Mouse (Mus musculus): ENCODE measurements around the gene Eif4e2. TPM values are rescaled to one million over a fixed set of nuclear protein-coding genes. Genes with fewer than 3 reads are reported as not detected.
A peak's percentile ranks its signal among the peaks of the same experiment; 100 is the strongest.

Eif4e2 gene
- polyA plus RNA-seq, 1 experiment: 67.2 TPM

DNA sequence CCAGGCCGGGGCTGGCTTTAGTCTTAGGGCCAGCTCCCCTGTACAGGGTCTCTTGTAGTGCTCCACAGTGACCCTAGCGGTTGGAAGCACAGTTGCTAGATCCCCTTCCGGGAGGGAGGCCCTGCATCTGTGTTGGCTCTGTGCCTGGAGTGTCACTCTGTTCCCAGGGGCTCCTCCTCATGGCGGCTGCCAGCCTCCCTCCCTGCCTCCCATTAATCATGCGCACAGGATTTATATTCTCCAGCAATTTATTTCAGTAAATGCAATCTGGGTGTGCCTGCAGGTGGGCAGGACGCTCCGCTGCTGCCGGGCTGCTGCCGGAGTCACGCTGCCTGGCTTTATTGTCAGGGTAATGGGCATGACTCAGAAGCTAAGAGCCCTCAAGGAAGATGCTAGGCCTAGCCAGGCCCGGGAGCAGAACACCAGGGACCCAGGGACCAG, 37.8 kb upstream of the Eif4e2 start:
- no peak overlapping the region for H3K4me3 ChIP-seq (replicated peaks; ENCODE audit: control insufficient read depth, low read depth, low read length)
- H3K4me1 ChIP-seq (ENCODE audit: control insufficient read depth, insufficient read depth, low read length): no peaks in the 10 kb centered on the region
- WGBS: 26% methylated on average over 11 of the region's 11 CpGs
- H3K27ac ChIP-seq (ENCODE audit: control insufficient read depth, insufficient read depth, low read depth, low read length, poor library complexity): no peak overlapping the region
- no peak; the same call in 1 of the 2 replicates for TF ChIP-seq CTCF (IDR thresholded peaks at IDR 0.05; ENCODE audit: control insufficient read depth, insufficient read depth, low read length)
- TF ChIP-seq POLR2A (IDR thresholded peaks at IDR 0.05; ENCODE audit: borderline replicate concordance, control insufficient read depth, low read depth, low read length): no peak

DNA sequence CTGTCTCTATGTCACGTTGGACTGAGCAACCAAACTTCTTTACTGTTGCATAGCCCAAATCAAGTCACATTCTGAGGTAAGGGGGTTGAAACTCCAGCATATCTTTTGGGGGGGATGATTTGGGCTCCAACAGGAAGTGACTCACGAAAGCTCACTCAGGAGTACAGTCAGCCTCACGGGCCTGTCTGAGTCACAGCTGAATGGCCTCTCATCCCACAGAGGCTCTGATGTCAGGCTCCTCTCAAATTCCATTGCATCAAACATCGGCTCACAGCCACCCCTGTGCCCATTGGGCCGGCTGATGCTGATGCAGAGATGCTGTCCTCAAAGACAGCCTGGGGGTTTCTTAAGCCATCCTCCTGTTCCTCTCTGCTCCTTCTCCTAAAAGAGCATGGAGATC, 32.8 kb upstream of the Eif4e2 start:
- TF ChIP-seq CTCF (IDR thresholded peaks at IDR 0.05; ENCODE audit: control insufficient read depth, insufficient read depth, low read length) (no peak), POLR2A (IDR thresholded peaks at IDR 0.05; ENCODE audit: borderline replicate concordance, control insufficient read depth, low read depth, low read length) (no peak)
- no peaks in the 10 kb centered on the region for H3K4me1 ChIP-seq (ENCODE audit: control insufficient read depth, insufficient read depth, low read length)
- 20% methylated on average over 5 of the region's 5 CpGs for WGBS
- H3K4me3 ChIP-seq (replicated peaks; ENCODE audit: control insufficient read depth, low read depth, low read length): no peak overlapping the region
- no peak overlapping the region for H3K27ac ChIP-seq (ENCODE audit: control insufficient read depth, insufficient read depth, low read depth, low read length, poor library complexity)

DNA sequence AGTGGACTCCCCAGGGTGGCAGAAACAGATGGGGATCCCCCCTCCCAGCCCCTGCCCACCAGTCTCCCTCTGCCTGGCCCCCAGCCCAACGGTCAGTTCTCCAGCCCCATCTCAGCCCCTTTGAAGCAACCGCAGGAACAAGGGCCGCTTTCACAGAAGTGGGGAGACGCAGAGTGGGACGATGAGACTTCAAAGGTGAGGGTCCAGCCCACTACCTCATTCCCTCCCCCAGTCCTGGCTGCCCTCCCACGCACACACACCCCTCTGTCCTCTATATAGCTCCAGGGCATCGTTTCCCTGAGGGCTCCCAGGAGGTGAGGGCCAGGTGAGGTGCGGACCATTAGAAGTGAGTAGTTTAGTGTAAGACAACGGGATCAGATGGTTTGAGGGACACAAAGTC, 30.7 kb upstream of the Eif4e2 start, which contains the start of gene Prss56:
Gene Prss56, plus strand, starts transcription at position 301 of the 400 bp plus-strand sequence.
- no peak within 1 kb of the TSS for H3K27ac ChIP-seq (ENCODE audit: control insufficient read depth, insufficient read depth, low read depth, low read length, poor library complexity)

DNA sequence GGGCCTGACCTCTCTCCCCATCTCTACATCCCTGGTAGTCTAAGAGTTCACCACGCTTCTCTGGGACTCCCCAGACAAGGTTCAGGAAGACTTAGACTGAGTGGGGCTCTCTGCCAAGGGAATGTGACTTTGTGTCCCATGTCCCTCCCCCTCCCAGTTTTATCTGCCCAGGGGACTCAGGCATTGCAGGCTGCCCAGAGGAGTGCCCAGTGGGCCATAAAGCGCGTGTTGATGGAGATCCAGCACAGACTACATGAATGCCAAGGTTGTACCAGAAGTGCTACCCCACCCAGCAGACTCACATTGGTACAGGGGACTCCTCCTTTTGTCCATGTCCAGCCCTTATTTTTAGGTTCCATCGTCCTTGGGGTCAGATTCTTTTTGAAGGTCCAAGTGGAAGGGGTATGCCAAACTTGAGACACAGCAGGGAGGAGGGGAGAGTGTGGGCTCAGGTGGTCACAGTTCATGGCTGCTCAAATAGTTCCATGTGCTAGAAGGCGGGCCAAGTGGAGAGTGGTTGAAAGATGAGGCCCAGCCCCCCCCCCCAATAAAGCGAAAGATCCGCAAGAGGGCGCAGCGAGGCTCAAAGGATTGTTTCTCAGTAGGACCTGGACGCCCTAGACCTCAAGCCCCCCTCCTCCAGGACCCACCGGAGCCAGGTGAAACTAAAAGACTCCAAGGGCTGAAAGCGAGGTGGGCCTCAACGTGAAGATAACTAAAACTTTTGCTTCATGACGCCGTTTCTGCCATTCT, 29.5 kb upstream of the Eif4e2 start:
- H3K27ac ChIP-seq (ENCODE audit: control insufficient read depth, insufficient read depth, low read depth, low read length, poor library complexity): no peak overlapping the region
- WGBS: 34% methylated on average over 15 of the region's 15 CpGs
- H3K4me1 ChIP-seq (ENCODE audit: control insufficient read depth, insufficient read depth, low read length): no peaks in the 10 kb centered on the region
- TF ChIP-seq POLR2A (IDR thresholded peaks at IDR 0.05; ENCODE audit: borderline replicate concordance, control insufficient read depth, low read depth, low read length) (no peak), CTCF (IDR thresholded peaks at IDR 0.05; ENCODE audit: control insufficient read depth, insufficient read depth, low read length) (no peak)
- H3K4me3 ChIP-seq (replicated peaks; ENCODE audit: control insufficient read depth, low read depth, low read length): no peak overlapping the region

More for the DNA sequence above, 30.7 kb upstream of the Eif4e2 start, which contains the start of gene Prss56:
- 72% methylated on average over 9 of the region's 9 CpGs for WGBS
- H3K4me3 ChIP-seq (replicated peaks; ENCODE audit: control insufficient read depth, low read depth, low read length): no peak within 1 kb of the TSS
- H3K4me1 ChIP-seq (ENCODE audit: control insufficient read depth, insufficient read depth, low read length): no peaks in the 10 kb centered on the region
- no peak for TF ChIP-seq CTCF (IDR thresholded peaks at IDR 0.05; ENCODE audit: control insufficient read depth, insufficient read depth, low read length)
- no peak for TF ChIP-seq POLR2A (IDR thresholded peaks at IDR 0.05; ENCODE audit: borderline replicate concordance, control insufficient read depth, low read depth, low read length)

DNA sequence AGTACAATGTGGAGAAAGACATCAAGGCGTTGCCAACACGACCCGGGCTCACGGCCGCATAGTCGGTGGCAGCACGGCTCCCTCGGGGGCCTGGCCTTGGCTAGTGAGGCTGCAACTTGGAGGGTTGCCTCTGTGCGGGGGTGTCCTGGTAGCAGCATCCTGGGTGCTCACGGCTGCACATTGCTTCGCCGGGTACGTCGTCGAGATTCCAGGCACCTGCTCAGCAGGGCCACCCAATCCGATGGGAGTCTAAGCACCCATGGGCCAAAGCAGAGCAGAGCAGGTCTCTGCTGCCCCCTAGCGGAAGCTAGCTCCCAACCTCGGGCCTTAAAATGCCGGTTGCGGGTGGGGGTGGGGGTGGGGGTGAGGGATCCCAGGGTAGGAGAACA, 29.0 kb upstream of the Eif4e2 start:
- Histone ChIP-seq H3K4me1 (ENCODE audit: control insufficient read depth, insufficient read depth, low read length) (no peaks in the 10 kb centered on the region), H3K27ac (ENCODE audit: control insufficient read depth, insufficient read depth, low read depth, low read length, poor library complexity) (no peak overlapping the region), H3K4me3 (replicated peaks; ENCODE audit: control insufficient read depth, low read depth, low read length) (no peak overlapping the region)
- peak; percentile 77 for TF ChIP-seq CTCF (IDR thresholded peaks at IDR 0.05; ENCODE audit: control insufficient read depth, insufficient read depth, low read length)
- TF ChIP-seq POLR2A (IDR thresholded peaks at IDR 0.05; ENCODE audit: borderline replicate concordance, control insufficient read depth, low read depth, low read length): no peak
- 10% methylated on average over 20 of the region's 20 CpGs for WGBS

DNA sequence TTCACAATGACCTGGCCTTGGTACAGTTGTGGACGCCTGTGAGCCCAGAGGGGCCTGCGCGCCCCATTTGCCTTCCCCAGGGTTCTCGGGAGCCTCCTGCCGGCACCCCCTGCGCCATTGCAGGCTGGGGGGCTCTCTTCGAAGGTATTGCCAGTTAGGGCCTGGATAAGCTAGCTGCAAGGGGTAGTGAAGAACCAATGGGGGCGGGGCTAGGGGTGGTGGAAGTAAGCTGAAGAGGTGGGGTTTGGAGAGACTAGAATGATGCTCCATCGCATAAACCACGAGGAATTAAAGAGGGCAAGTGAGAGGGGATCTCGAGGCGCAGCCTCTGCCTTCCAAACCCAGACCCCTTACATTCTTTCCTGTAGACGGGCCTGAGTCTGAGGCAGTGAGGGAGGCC, 28.2 kb upstream of the Eif4e2 start:
- H3K4me3 ChIP-seq (replicated peaks; ENCODE audit: control insufficient read depth, low read depth, low read length): no peak overlapping the region
- 22% methylated on average over 13 of the region's 13 CpGs for WGBS
- TF ChIP-seq POLR2A (IDR thresholded peaks at IDR 0.05; ENCODE audit: borderline replicate concordance, control insufficient read depth, low read depth, low read length) (no peak), CTCF (IDR thresholded peaks at IDR 0.05; ENCODE audit: control insufficient read depth, insufficient read depth, low read length) (no peak)
- no peaks in the 10 kb centered on the region for H3K4me1 ChIP-seq (ENCODE audit: control insufficient read depth, insufficient read depth, low read length)
- no peak overlapping the region for H3K27ac ChIP-seq (ENCODE audit: control insufficient read depth, insufficient read depth, low read depth, low read length, poor library complexity)

DNA sequence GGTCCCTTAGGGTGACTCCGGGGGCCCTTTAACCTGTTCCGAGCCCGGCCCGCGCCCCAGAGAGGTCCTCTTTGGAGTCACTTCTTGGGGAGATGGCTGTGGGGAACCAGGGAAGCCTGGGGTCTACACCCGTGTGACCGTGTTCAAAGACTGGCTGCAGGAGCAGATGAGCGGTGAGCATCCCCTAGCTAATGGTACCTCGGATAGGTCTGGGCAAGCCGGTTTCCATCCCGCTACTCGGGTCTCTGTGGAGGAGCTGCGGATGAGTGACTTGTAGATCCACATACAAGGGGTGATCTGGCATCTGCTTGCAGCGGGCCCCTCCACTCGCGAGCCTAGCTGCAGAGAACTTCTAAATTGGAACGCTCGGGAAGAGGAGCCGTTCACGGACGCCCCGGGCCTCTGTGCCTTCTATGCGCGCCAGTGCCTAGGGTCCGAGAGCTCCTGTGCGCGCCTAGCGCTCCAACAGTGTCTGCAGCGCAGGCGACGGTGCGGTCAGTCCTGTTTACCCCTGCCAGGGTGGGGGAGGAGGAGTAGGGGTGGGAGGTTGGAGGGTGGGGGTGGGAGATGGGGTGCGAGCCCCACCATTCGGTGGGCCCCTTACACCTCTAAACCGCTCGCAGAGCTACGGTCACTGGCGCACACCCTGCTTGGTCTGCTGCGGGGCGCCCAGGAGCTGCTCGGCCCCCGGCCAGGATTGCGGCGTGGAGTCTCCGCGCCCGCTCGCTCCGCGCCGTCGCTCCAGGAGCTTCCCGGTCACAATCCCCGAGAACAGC, 27.3 kb upstream of the Eif4e2 start:
- H3K27ac ChIP-seq (ENCODE audit: control insufficient read depth, insufficient read depth, low read depth, low read length, poor library complexity): no peak overlapping the region
- WGBS: 4% methylated on average over 54 of the region's 54 CpGs
- H3K4me1 ChIP-seq (ENCODE audit: control insufficient read depth, insufficient read depth, low read length): no peaks in the 10 kb centered on the region
- no peak for TF ChIP-seq POLR2A (IDR thresholded peaks at IDR 0.05; ENCODE audit: borderline replicate concordance, control insufficient read depth, low read depth, low read length)
- TF ChIP-seq CTCF (IDR thresholded peaks at IDR 0.05; ENCODE audit: control insufficient read depth, insufficient read depth, low read length): no peak
- peak overlapping the region; percentile 50 for H3K4me3 ChIP-seq (replicated peaks; ENCODE audit: control insufficient read depth, low read depth, low read length)

DNA sequence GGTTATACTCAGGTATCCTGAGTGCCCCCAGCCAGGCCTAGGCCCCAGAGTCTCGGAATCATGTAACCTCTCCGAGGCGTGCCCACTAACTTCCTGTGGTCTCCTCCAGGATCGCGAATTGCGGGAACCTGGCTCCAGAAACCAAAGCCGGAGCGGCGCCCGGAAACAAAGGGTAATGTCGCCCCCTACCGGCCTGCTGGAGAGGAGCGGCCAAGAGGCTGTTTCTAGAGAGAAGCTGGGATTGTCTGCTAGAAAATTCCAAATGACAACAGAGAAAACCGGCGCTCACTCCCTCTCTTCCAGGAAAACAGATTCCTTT, 26.7 kb upstream of the Eif4e2 start:
- peak overlapping the region; percentile 50 for H3K4me3 ChIP-seq (replicated peaks; ENCODE audit: control insufficient read depth, low read depth, low read length)
- H3K4me1 ChIP-seq (ENCODE audit: control insufficient read depth, insufficient read depth, low read length): no peaks in the 10 kb centered on the region
- TF ChIP-seq POLR2A (IDR thresholded peaks at IDR 0.05; ENCODE audit: borderline replicate concordance, control insufficient read depth, low read depth, low read length) (no peak), CTCF (IDR thresholded peaks at IDR 0.05; ENCODE audit: control insufficient read depth, insufficient read depth, low read length) (peak; percentile 70)
- no peak overlapping the region for H3K27ac ChIP-seq (ENCODE audit: control insufficient read depth, insufficient read depth, low read depth, low read length, poor library complexity)
- WGBS: under 1% methylated on average over 15 of the region's 15 CpGs

All from bone marrow, adult 2 months (tissue).